Mouse (Mus musculus): ENCODE measurements around the gene Saa1. TPM values are rescaled to one million over a fixed set of nuclear protein-coding genes. Genes with fewer than 3 reads are reported as not detected.
"Not testable (repeated sequence)": the region's sequence is repeated elsewhere in the genome, so short reads cannot be mapped to it uniquely, and the experiment has no call there.

Gene Saa1
- not detected in 2 replicates for total RNA-seq (2014; rRNA removed)
- polyA plus RNA-seq (2015; fragmentation: Nextera tagmentation; extraction: Ambion mirVana): 0.32 and 0.43 TPM in 2 replicates

DNA sequence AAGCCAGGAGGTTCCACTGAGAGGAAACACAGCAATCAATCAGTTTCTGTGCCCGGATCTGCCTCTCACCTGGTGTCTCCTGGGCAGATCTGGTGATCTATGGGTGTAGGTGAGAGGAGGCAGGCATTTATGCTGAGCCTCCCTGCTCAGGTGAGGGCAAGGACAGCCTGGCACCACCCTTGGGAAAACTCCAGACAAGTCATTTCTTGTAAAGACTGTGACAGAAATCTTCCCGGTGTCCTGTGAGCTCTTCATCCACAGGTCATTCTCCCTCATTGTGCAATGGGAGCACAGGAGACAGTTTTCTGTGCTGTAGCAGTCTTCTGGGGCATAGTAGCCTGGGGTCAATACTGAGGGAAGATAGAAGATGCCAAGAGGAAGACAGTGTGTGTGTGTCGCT, at the start of gene Saa1:
Gene Saa1 (minus strand): TSS at position 101 of the 400 bp plus-strand sequence.
- WGBS: 73% methylated on average over 3 of the region's 3 CpGs
- H3K27ac ChIP-seq; DNase-seq (ENCODE audit: low spot score); H3K9ac ChIP-seq (replicated peaks; ENCODE audit: low read length); H3K4me1 ChIP-seq (ENCODE audit: insufficient read depth, low read length); H3K36me3 ChIP-seq (ENCODE audit: insufficient read depth, low read length); H3K4me2 ChIP-seq (ENCODE audit: low read depth, low read length); H3K27me3 ChIP-seq (ENCODE audit: insufficient read depth, low read length); ATAC-seq; H3K4me3 ChIP-seq (ENCODE audit: low read length); H3K9me3 ChIP-seq (ENCODE audit: low read length): not testable (repeated sequence)

DNA sequence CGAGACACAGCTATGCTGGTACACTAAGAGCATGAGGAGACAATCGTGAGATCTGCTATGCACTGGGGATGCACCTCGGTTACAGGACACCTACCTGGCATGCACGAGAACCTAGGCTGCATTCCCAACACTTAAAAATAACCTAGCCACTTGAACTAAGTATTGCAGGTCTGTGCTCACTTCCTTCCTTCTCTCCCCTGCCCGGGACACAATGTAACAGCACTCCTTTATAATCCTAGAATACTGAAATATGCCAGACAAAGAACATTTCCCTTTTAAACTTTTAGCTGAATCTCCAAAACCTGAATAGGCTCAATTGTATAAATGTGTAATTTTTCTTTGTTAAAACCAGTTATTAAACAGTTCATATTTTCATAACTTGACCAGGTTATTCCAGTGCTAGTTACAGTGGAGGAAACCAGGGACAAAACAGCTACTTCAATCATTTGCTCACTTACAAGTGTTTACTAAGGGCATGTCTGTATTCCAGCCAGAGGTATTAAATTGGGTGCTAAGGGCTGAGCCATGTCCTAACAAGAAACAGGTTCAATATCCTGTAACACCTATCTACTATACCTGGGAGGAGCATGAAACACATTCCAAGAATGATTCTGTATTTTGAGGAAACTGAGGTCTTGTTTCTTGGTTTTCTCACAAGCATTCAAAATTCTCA, 46.5 kb upstream of the Saa1 start:
- Histone ChIP-seq H3K4me1 (ENCODE audit: insufficient read depth, low read length) (no peaks in the 10 kb centered on the region), H3K27ac (no peak overlapping the region), H3K36me3 (ENCODE audit: insufficient read depth, low read length) (peaks cover 39% of the 10 kb centered on the region), H3K4me2 (ENCODE audit: low read depth, low read length) (no peak overlapping the region), H3K9me3 (ENCODE audit: low read length) (no peaks in the 10 kb centered on the region), H3K27me3 (ENCODE audit: insufficient read depth, low read length) (no peaks in the 10 kb centered on the region), H3K4me3 (ENCODE audit: low read length) (no peak overlapping the region), H3K9ac (replicated peaks; ENCODE audit: low read length) (no peak overlapping the region)
- DNase-seq (ENCODE audit: low spot score): no peak
- ATAC-seq: no peak
- TF ChIP-seq CTCF (IDR thresholded peaks at IDR 0.05; ENCODE audit: low read depth): no peak
- WGBS: 89% methylated on average over 5 of the region's 5 CpGs

DNA sequence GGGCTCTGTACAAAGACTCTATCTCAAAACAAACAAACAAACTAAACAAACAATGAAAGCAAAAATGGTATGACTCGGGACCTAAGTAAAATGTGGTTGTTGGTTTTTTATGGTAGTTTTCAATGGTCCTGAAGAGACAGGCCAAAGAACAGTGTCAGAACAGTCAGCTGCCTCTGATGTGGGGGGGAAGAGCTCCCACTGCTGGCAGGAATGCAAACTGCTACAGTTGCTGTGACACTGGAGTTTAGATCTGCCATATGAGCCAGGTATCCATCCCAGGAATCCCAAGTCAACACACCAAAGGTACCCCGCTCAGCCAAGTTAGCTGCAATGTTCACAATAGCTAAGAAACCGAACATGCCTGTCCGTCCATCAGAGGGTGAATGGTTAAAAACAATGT, 27.9 kb upstream of the Saa1 start:
- TF ChIP-seq CTCF (IDR thresholded peaks at IDR 0.05; ENCODE audit: low read depth): peak; percentile 97
- H3K4me2 ChIP-seq (ENCODE audit: low read depth, low read length): no peak overlapping the region
- DNase-seq (ENCODE audit: low spot score): peak; percentile 76
- ATAC-seq: no peak
- no peak overlapping the region for H3K4me3 ChIP-seq (ENCODE audit: low read length)
- H3K36me3 ChIP-seq (ENCODE audit: insufficient read depth, low read length): peaks cover 62% of the 10 kb centered on the region
- H3K27ac ChIP-seq: no peak overlapping the region
- no peaks in the 10 kb centered on the region for H3K27me3 ChIP-seq (ENCODE audit: insufficient read depth, low read length)
- 63% methylated on average over 4 of the region's 4 CpGs for WGBS
- no peak overlapping the region for H3K9ac ChIP-seq (replicated peaks; ENCODE audit: low read length)
- no peaks in the 10 kb centered on the region for H3K9me3 ChIP-seq (ENCODE audit: low read length)
- H3K4me1 ChIP-seq (ENCODE audit: insufficient read depth, low read length): no peaks in the 10 kb centered on the region

DNA sequence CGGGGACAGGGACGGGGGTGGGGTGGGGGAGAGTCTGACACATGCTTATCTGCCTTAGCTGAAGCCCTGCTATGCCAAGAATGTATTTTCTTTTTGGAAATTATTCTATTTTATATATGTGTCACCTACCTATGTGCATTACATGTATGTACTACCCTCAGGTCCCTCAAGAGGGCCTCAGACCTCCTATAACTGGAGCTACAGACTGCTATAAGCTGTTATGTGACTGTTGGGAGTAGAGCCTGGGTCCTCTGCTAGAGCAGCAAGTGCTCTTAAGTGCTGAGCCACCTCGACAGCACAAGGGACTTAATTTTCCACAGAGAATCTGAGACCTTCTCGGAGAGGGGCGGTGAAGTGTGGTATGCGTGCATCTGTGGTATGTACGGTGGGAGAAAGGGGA, 25.7 kb upstream of the Saa1 start:
- Histone ChIP-seq H3K9ac (replicated peaks; ENCODE audit: low read length) (no peak overlapping the region), H3K4me2 (ENCODE audit: low read depth, low read length) (no peak overlapping the region), H3K4me1 (ENCODE audit: insufficient read depth, low read length) (no peaks in the 10 kb centered on the region), H3K27ac (no peak overlapping the region), H3K36me3 (ENCODE audit: insufficient read depth, low read length) (peaks cover 62% of the 10 kb centered on the region), H3K9me3 (ENCODE audit: low read length) (no peaks in the 10 kb centered on the region), H3K27me3 (ENCODE audit: insufficient read depth, low read length) (no peaks in the 10 kb centered on the region), H3K4me3 (ENCODE audit: low read length) (no peak overlapping the region)
- 92% methylated on average over 7 of the region's 7 CpGs for WGBS
- TF ChIP-seq CTCF (IDR thresholded peaks at IDR 0.05; ENCODE audit: low read depth): no peak
- ATAC-seq (no peak), DNase-seq (ENCODE audit: low spot score) (no peak)

DNA sequence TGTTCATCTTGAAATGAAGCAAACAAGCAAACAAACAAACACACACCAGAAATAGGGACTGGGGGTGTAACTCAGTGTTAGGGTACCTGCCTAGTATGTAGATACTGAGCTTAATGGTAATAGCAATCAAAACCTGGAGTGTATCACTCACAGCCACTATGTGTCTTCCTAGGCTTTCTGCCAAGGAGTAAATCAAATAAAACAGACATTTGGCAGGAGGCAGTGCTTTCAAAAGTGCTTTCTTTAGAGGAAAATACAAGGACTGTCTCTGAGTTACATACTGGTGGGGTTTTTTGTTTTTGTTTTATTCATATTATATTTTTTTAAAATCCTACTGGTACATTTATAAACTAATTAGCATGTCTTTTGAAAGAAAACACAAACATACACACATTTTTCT, 24.6 kb upstream of the Saa1 start:
- no peak for TF ChIP-seq CTCF (IDR thresholded peaks at IDR 0.05; ENCODE audit: low read depth)
- no peak overlapping the region for H3K4me2 ChIP-seq (ENCODE audit: low read depth, low read length)
- ATAC-seq: no peak

DNA sequence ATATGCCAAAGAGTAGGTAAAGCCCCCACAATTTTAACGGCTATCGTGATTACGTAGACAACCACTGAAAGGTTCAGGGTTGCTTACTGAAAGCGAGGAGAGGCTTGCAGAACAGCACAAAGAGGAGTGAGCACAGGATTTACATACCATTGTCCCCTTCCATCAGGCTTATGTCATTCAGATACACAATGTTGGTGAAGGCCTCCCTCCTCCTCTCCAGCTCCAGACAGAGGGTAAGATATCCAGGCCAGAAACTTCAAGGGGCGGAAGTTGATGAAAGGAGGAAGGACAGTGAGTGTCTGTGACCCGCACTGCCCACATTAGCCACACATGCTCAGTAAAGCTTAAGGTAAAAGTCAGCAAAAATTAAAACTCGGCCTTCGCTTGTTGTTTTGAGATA, 21.9 kb upstream of the Saa1 start:
- TF ChIP-seq CTCF (IDR thresholded peaks at IDR 0.05; ENCODE audit: low read depth): no peak
- Histone ChIP-seq H3K27me3 (ENCODE audit: insufficient read depth, low read length) (no peaks in the 10 kb centered on the region), H3K27ac (no peak overlapping the region), H3K4me2 (ENCODE audit: low read depth, low read length) (no peak overlapping the region), H3K4me1 (ENCODE audit: insufficient read depth, low read length) (no peaks in the 10 kb centered on the region), H3K36me3 (ENCODE audit: insufficient read depth, low read length) (peaks cover 71% of the 10 kb centered on the region), H3K9ac (replicated peaks; ENCODE audit: low read length) (no peak overlapping the region), H3K4me3 (ENCODE audit: low read length) (no peak overlapping the region), H3K9me3 (ENCODE audit: low read length) (no peaks in the 10 kb centered on the region)
- DNase-seq (ENCODE audit: low spot score): no peak
- no peak for ATAC-seq
- 85% methylated on average over 8 of the region's 8 CpGs for WGBS

More for the DNA sequence above, 24.6 kb upstream of the Saa1 start:
- no peak overlapping the region for H3K9ac ChIP-seq (replicated peaks; ENCODE audit: low read length)
- H3K4me1 ChIP-seq (ENCODE audit: insufficient read depth, low read length): no peaks in the 10 kb centered on the region
- no peak for DNase-seq (ENCODE audit: low spot score)
- no peaks in the 10 kb centered on the region for H3K9me3 ChIP-seq (ENCODE audit: low read length)
- no peak overlapping the region for H3K4me3 ChIP-seq (ENCODE audit: low read length)
- peaks cover 66% of the 10 kb centered on the region for H3K36me3 ChIP-seq (ENCODE audit: insufficient read depth, low read length)
- H3K27me3 ChIP-seq (ENCODE audit: insufficient read depth, low read length): no peaks in the 10 kb centered on the region
- no peak overlapping the region for H3K27ac ChIP-seq

DNA sequence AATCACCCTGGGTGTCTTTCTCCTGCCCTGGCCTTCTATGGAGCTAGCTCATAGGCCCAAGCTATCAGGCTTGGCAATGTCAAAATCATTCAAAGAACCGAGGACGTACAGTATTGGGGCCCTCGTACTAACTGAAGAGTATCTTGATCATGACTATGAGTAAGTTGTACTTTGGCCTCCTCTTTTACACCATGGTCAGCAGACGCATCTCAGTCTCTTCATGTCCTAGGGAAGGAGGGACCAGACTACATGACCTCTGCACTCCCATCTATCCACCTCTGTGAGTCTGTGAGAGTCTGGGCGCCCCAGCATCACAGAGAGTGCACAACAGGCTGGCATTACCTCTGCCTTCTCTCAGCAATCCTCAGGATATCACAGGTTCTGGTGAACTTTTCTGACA, 19.8 kb upstream of the Saa1 start:
- Histone ChIP-seq H3K4me2 (ENCODE audit: low read depth, low read length) (no peak overlapping the region), H3K4me3 (ENCODE audit: low read length) (no peak overlapping the region), H3K9me3 (ENCODE audit: low read length) (no peaks in the 10 kb centered on the region), H3K27me3 (ENCODE audit: insufficient read depth, low read length) (no peaks in the 10 kb centered on the region), H3K4me1 (ENCODE audit: insufficient read depth, low read length) (no peaks in the 10 kb centered on the region), H3K36me3 (ENCODE audit: insufficient read depth, low read length) (peaks cover 54% of the 10 kb centered on the region; the same call in 1 of the 2 replicates), H3K27ac (no peak overlapping the region), H3K9ac (replicated peaks; ENCODE audit: low read length) (no peak overlapping the region)
- WGBS: 92% methylated on average over 5 of the region's 5 CpGs
- no peak for DNase-seq (ENCODE audit: low spot score)
- no peak for ATAC-seq
- no peak for TF ChIP-seq CTCF (IDR thresholded peaks at IDR 0.05; ENCODE audit: low read depth)
